Mouse (Mus musculus) urinary bladder, adult 2 months (tissue): ENCODE data around the gene Fam120a. TPM values are rescaled to one million over a fixed set of nuclear protein-coding genes. Genes with fewer than 3 reads are reported as not detected.

Experiments used
- DNase-seq: peaks from one replicate; pipeline ENCODE4 v3.0.0; 2022; ENCODE audit warnings: low spot score
- polyA plus RNA-seq: library from polyadenylated mRNA; depleted of rRNA; stranded (reverse); fragments of >200 nt; gene quantifications from 2 replicates; pipeline ENCODE4 v1.2.3, GENCODE M21; 2012

Fam120a gene
- polyA plus RNA-seq, 1 experiment: 80.1 TPM

DNA sequence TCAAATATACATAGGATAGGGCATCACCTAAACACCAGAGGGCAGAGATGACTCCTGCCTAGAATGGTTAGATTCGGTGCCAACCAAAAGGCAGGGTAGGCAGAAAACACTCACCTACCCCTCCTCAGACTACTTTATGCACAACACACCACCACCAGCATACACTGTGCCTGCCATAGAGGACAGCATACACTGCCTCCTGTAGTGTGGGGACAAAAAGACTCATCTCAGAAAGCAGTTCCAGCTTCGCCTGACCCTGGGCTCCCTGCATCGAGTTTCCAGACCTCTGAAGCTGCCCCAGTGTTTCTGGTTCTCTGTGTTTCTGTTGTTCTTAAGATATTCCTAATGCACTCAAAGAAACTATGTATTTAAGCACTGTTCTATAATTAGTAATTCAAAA lies 54.7 kb downstream of the Fam120a start:
- DNase-seq: no peak

DNA sequence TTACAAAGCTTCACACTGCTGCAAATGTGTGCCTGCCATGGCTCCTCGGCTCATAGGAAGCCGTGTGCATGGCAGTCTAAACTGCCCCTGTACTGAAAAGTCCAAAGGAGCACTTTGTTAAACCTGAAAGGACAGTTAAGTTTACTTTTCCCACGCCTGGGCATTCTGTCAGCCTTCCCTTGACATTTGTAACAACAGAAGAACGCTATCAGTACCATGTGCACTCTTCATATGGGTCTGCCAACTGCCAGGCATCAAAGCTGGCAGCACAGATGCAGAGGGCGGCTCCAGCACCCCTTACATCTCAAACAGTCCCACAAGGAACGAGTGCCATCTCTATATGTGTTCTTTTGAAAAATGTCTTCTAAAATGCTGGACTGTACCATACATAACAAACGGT lies 56.4 kb downstream of the Fam120a start:
- DNase-seq: no peak

GRCm38 (mm10) chr13:48905458-48905857 lies 62.4 kb downstream of the Fam120a start:
- DNase-seq: no peak

GRCm38 (mm10) chr13:48895376-48895775 lies 72.4 kb downstream of the Fam120a start:
- no peak for DNase-seq

- DNase-seq: no peak
Measured at GRCm38 (mm10) chr13:48890260-48890960, 77.4 kb downstream of the Fam120a start.

- peak; percentile 91 for DNase-seq
Measured at GRCm38 (mm10) chr13:48878534-48878933, 89.3 kb downstream of the Fam120a start.

- DNase-seq: no peak
Measured at GRCm38 (mm10) chr13:48877805-48878204, 90.0 kb downstream of the Fam120a start.

DNA sequence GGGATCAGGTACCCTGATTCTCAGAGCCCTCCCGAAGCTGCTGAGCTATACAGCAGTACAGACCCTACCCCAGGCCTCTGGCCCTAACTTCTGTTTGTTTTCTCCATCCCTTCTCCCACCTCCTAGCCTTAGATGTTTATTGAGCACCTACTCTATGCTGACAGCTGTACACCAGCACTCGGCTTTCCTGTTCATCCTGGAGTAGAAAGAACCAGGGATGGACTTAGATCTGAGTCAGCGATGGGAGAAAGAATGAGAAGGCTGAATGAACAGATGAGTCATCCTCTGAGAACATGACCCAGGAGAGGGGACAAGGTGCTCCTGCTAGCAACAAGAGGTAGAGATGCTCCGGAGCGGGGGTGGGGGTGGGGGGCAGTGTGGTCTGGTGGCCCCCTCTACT lies 95.1 kb downstream of the Fam120a start:
- peak; percentile 20 for DNase-seq

GRCm38 (mm10) chr13:48871887-48872606 lies 95.8 kb downstream of the Fam120a start:
- DNase-seq: no peak

- DNase-seq: peak; percentile 61
Measured at GRCm38 (mm10) chr13:48870771-48871731, 96.8 kb downstream of the Fam120a start, which contains the start of gene Phf2. Phf2 (minus strand) TSS chr13:48871119.

- peak; percentile 71 for DNase-seq
Measured at GRCm38 (mm10) chr13:48869950-48870770, 97.7 kb downstream of the Fam120a start.

GRCm38 (mm10) chr13:48869600-48869949 lies 98.2 kb downstream of the Fam120a start:
- no peak for DNase-seq

GRCm38 (mm10) chr13:48869088-48869487 lies 98.7 kb downstream of the Fam120a start:
- DNase-seq: peak; percentile 23

DNA sequence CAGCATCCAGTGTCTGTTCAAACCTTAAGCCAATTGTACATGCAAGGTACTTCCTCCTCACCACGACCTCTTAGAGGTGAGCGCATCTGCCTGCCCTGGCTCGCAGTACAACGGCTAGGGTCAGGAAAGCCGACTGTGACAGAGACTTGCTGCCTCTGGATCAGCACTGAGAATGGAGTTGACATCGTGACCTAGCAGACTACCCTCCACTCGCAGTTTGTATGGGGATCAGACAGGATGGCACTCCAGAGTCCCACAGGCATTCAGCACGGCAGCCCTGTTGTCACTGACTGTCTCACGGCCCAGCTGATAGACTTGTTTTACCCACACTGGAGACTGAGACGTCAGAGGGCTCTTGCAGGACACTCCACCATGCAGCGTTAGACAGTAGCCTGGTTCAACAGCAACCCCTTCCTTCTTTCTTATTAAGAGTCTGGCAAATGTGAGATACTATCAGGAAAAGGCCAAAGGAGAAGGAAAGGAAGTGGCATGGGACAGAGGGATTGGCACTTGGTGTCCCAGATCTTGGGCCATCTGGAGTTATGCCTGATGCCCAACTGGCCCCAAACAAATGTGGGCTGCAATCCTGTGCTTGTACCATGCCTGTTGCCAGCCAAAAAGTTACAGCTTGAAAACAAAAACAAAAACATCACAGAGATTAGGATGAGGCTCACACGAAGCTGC lies 103.0 kb downstream of the Fam120a start:
- no peak for DNase-seq

- DNase-seq: no peak
Measured at GRCm38 (mm10) chr13:48863556-48863955, 104.3 kb downstream of the Fam120a start.

DNA sequence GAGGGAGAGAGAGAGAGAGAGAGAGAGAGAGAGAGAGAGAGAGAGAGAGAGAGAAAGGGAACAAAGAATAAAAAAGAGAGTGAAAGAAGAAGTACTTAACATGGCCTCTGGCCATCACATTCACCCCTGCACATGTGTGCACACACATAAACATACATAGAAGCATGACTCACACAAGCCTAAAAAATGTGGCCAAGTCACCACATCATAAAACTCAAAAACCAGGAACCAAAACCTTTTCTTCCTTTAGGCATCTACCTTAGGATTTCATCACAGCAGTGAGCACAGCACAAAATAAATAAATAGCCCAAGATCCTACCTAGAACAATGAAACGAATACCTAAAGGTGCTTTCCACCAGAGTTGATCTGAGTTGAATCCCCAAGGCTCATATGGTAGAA lies 105.9 kb downstream of the Fam120a start:
- DNase-seq: no peak

GRCm38 (mm10) chr13:48858779-48859178 lies 109.0 kb downstream of the Fam120a start:
- DNase-seq: no peak

- no peak for DNase-seq
Measured at GRCm38 (mm10) chr13:48858054-48858453, 109.8 kb downstream of the Fam120a start.

- DNase-seq: no peak
Measured at GRCm38 (mm10) chr13:48857246-48857932, 110.4 kb downstream of the Fam120a start.

- no peak for DNase-seq
Measured at GRCm38 (mm10) chr13:48853947-48854346, 113.9 kb downstream of the Fam120a start.
